Mouse (Mus musculus) intestine, postnatal 0 days (tissue): ENCODE data around the gene Wdr93. TPM values are rescaled to one million over a fixed set of nuclear protein-coding genes. Genes with fewer than 3 reads are reported as not detected.

ENCODE experiments used
- ATAC-seq: fragments of 200-750 bp; cut with Nextera tagmentation; 2 replicates; pipeline ENCODE4 v1.8.0; 2017; ENCODE audit warnings: mild to moderate bottlenecking, moderate TSS enrichment, moderate library complexity
- H3K27ac ChIP-seq: fragments of 300-500 bp; sonication (generic); 2 replicates; pipeline ENCODE4 v1.5.1; 2014; ENCODE audit warnings: mild to moderate bottlenecking, low read depth, low read length, moderate library complexity
- H3K27me3 ChIP-seq: fragments of 300-500 bp; sonication (generic); replicated peaks from 2 replicates; pipeline ENCODE4 v1.6.1; 2014; ENCODE audit warnings: low read length, mixed read lengths; ENCODE audit not compliant: control insufficient read depth, insufficient read depth
- H3K36me3 ChIP-seq: fragments of 300-500 bp; sonication (generic); 2 replicates; pipeline ENCODE4 v1.6.1; 2014; ENCODE audit warnings: mild to moderate bottlenecking, moderate library complexity; ENCODE audit not compliant: control insufficient read depth, insufficient read depth
- H3K4me1 ChIP-seq: fragments of 300-500 bp; sonication (generic); replicated peaks from 2 replicates; pipeline ENCODE4 v1.6.1; 2014; ENCODE audit warnings: antibody characterized with exemption, low read length, mixed read lengths; ENCODE audit not compliant: control insufficient read depth, insufficient read depth
- H3K4me2 ChIP-seq: fragments of 300-500 bp; sonication (generic); replicated peaks from 2 replicates; pipeline ENCODE4 v1.6.1; 2014; ENCODE audit warnings: low read depth, mild to moderate bottlenecking, moderate library complexity
- H3K4me3 ChIP-seq: fragments of 300-500 bp; sonication (generic); 2 replicates; pipeline ENCODE4 v1.5.1; 2014; ENCODE audit warnings: low read depth, low read length
- H3K9ac ChIP-seq: fragments of 300-500 bp; sonication (generic); 2 replicates; pipeline ENCODE4 v1.6.1; 2014; ENCODE audit warnings: mild to moderate bottlenecking, low read depth, low read length
- H3K9me3 ChIP-seq: fragments of 300-500 bp; sonication (generic); 2 replicates; pipeline ENCODE4 v1.6.1; 2016; ENCODE audit warnings: mixed run types; ENCODE audit not compliant: control insufficient read depth
- CTCF ChIP-seq: sonication (generic); IDR thresholded peaks from 2 replicates; pipeline ENCODE4 v1.5.1; 2016; ENCODE audit warnings: low read depth, mild to moderate bottlenecking, control low read depth, antibody characterized with exemption, moderate library complexity
- WGBS: fragments of 180-500 bp; shearing (Covaris S2); extraction: QIAGEN DNeasy Blood & Tissue Kit; methylation state at CpG from one replicate; pipeline ENCODE4 v1.1.7; 2014; 5-methylcytosine and 5-hydroxymethylcytosine counted together
- polyA plus RNA-seq: library from polyadenylated mRNA; unstranded; fragments of >200 nt; fragmentation: Nextera tagmentation; extraction: Ambion mirVana; gene quantifications from 2 replicates; pipeline ENCODE4 v1.2.1, GENCODE M21; 2015

Gene Wdr93
- polyA plus RNA-seq, 1 experiment from 2014 or later = 0.05 TPM

GRCm38 (mm10) chr7:79759766-79760165 is 16.8 kb downstream of the Wdr93 start:
- Histone ChIP-seq H3K4me2 (no peak overlapping the region), H3K4me3 (no peak overlapping the region), H3K27ac (no peak overlapping the region), H3K27me3 (no peaks in the 10 kb centered on the region), H3K9me3 (no peaks in the 10 kb centered on the region), H3K9ac (no peak overlapping the region), H3K36me3 (no peaks in the 10 kb centered on the region), H3K4me1 (no peaks in the 10 kb centered on the region)
- no peak for ATAC-seq
- TF ChIP-seq CTCF = no peak

GRCm38 (mm10) chr7:79761124-79761876 is 18.3 kb downstream of the Wdr93 start:
- 73% methylated on average over 5 of the region's 5 CpGs for WGBS
- TF ChIP-seq CTCF = no peak

GRCm38 (mm10) chr7:79762106-79762505 is 19.1 kb downstream of the Wdr93 start:
- no peak for ATAC-seq
- Histone ChIP-seq H3K9ac (no peak overlapping the region), H3K9me3 (no peaks in the 10 kb centered on the region), H3K36me3 (no peaks in the 10 kb centered on the region), H3K27ac (no peak overlapping the region), H3K4me3 (no peak overlapping the region), H3K27me3 (no peaks in the 10 kb centered on the region), H3K4me1 (no peaks in the 10 kb centered on the region), H3K4me2 (no peak overlapping the region)
- no peak for TF ChIP-seq CTCF
- 60% methylated on average over 8 of the region's 8 CpGs for WGBS

More at GRCm38 (mm10) chr7:79761124-79761876, 18.3 kb downstream of the Wdr93 start:
- Histone ChIP-seq H3K36me3 (no peaks in the 10 kb centered on the region), H3K4me3 (no peak overlapping the region), H3K4me2 (no peak overlapping the region), H3K4me1 (no peaks in the 10 kb centered on the region), H3K9ac (no peak overlapping the region), H3K27ac (no peak overlapping the region), H3K9me3 (no peaks in the 10 kb centered on the region), H3K27me3 (no peaks in the 10 kb centered on the region)
- no peak for ATAC-seq

GRCm38 (mm10) chr7:79765991-79766390 is 23.0 kb downstream of the Wdr93 start:
- H3K4me3 ChIP-seq = no peak overlapping the region
- H3K36me3 ChIP-seq = no peaks in the 10 kb centered on the region
- no peak overlapping the region for H3K9ac ChIP-seq
- no peaks in the 10 kb centered on the region for H3K27me3 ChIP-seq
- no peak for ATAC-seq
- peak; percentile 32; the same call in 1 of the 2 replicates for TF ChIP-seq CTCF
- no peaks in the 10 kb centered on the region for H3K9me3 ChIP-seq
- H3K4me1 ChIP-seq = no peaks in the 10 kb centered on the region
- 47% methylated on average over 1 of the region's 1 CpGs for WGBS
- H3K27ac ChIP-seq = no peak overlapping the region
- H3K4me2 ChIP-seq = no peak overlapping the region

- no peak for ATAC-seq
- Histone ChIP-seq H3K36me3 (no peaks in the 10 kb centered on the region), H3K4me1 (no peaks in the 10 kb centered on the region), H3K4me3 (no peak overlapping the region), H3K27me3 (no peaks in the 10 kb centered on the region), H3K9me3 (no peaks in the 10 kb centered on the region), H3K27ac (no peak overlapping the region), H3K4me2 (no peak overlapping the region), H3K9ac (no peak overlapping the region)
- WGBS = 86% methylated on average over 3 of the region's 3 CpGs
- no peak for TF ChIP-seq CTCF
Observed at GRCm38 (mm10) chr7:79769664-79770063, 26.7 kb downstream of the Wdr93 start.

- TF ChIP-seq CTCF = no peak
- Histone ChIP-seq H3K27ac (no peak overlapping the region), H3K9ac (no peak overlapping the region), H3K36me3 (no peaks in the 10 kb centered on the region), H3K9me3 (no peaks in the 10 kb centered on the region), H3K4me3 (no peak overlapping the region), H3K27me3 (no peaks in the 10 kb centered on the region), H3K4me1 (no peaks in the 10 kb centered on the region), H3K4me2 (no peak overlapping the region)
- WGBS = 53% methylated on average over 15 of the region's 15 CpGs
- ATAC-seq = 0 out of 2 replicates have a peak, but pooled peaks have one; percentile 19
Observed at GRCm38 (mm10) chr7:79771561-79772512, 28.9 kb downstream of the Wdr93 start.
